Mouse (Mus musculus): ENCODE results near the gene Lrrn2. TPM values are rescaled to one million over a fixed set of nuclear protein-coding genes. Genes with fewer than 3 reads are reported as not detected.

Gene Lrrn2
- total and polyA plus RNA-seq, 2 experiments from 2014 or later = 48.9 to 76.6 TPM

DNA sequence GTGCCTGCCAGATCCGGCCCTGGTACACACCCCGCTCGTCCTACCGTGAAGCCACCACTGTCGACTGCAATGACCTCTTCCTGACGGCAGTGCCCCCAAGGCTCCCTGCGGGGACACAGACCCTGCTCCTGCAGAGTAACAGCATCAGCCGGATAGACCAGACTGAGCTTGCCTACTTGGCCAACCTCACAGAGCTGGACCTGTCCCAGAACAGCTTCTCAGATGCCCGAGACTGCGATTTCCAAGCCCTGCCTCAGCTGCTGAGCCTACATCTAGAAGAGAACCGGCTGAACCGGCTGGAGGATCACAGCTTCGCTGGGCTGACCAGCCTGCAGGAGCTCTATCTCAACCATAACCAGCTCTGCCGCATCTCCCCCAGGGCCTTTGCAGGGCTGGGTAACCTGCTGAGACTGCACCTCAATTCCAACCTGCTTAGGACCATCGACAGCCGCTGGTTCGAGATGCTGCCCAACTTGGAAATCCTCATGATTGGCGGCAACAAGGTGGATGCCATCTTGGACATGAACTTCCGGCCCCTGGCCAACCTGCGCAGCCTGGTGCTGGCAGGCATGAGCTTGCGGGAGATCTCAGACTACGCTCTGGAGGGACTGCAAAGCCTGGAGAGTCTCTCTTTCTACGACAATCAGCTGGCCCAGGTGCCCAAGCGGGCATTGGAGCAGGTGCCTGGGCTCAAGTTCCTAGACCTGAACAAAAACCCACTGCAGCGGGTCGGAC lies 57.4 kb downstream of the Lrrn2 start:
- Histone ChIP-seq H3K27ac (ENCODE audit: low read depth, low read length) (no peak overlapping the region), H3K9me3 (ENCODE audit: low read length) (no peaks in the 10 kb centered on the region), H3K36me3 (ENCODE audit: insufficient read depth, low read length) (peaks cover 32% of the 10 kb centered on the region), H3K4me2 (ENCODE audit: low read depth, low read length, poor library complexity, severe bottlenecking) (no peak overlapping the region), H3K27me3 (ENCODE audit: insufficient read depth, low read length) (no peaks in the 10 kb centered on the region), H3K9ac (replicated peaks; ENCODE audit: low read length, poor library complexity, severe bottlenecking) (no peak overlapping the region), H3K4me1 (ENCODE audit: insufficient read depth, low read length) (0 out of 2 replicates have a peak, but pooled peaks cover 2% of the 10 kb centered on the region), H3K4me3 (ENCODE audit: low read depth, low read length) (no peak overlapping the region)
- WGBS = 86% methylated on average over 26 of the region's 26 CpGs
- ATAC-seq (ENCODE audit: low FRiP score) (no peak), DNase-seq (ENCODE audit: low spot score) (peak; percentile 24)
- no peak for TF ChIP-seq CTCF (IDR thresholded peaks at IDR 0.05)

DNA sequence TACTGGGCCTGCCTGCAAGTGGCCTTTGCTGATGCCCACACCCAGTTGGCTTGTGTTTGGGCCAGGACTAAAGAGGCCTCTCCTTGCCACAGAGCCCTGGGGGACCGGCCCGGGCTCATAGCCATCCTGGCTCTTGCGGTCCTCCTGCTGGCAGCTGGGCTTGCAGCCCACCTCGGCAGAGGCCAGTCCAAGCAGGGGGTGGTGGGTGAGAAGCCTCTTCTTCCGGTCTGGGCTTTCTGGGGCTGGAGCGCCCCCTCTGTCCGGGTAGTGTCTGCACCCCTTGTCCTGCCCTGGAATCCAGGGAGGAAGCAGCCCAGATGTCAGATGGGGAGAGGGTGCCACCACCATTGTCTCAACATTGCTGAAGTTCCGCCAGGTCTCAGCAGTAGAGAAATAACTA lies 58.9 kb downstream of the Lrrn2 start:
- DNase-seq (ENCODE audit: low spot score) = peak; percentile 62

DNA sequence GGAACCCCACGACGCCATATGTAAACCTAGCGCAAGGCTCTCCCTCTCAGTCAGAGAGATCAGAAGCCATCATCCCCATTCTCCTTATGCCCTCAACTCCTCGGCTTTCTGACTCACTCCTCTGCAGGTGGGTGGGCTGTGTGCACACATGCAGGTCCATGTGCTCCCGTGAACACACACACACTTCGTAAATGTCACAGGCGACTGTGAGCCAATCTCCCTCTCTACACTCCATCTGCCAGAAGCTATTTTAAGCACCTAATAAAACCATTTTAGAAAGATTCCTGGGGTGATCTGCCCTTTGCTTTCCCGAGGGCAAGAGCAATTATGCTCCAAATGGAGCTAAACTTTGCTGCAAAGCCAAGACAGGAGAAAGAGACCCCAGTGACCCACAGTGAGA lies 65.8 kb downstream of the Lrrn2 start:
- Histone ChIP-seq H3K9ac (replicated peaks; ENCODE audit: low read length, poor library complexity, severe bottlenecking) (no peak overlapping the region), H3K4me1 (ENCODE audit: insufficient read depth, low read length) (no peaks in the 10 kb centered on the region), H3K36me3 (ENCODE audit: insufficient read depth, low read length) (0 out of 2 replicates have a peak, but pooled peaks cover 2% of the 10 kb centered on the region), H3K9me3 (ENCODE audit: low read length) (no peaks in the 10 kb centered on the region), H3K4me2 (ENCODE audit: low read depth, low read length, poor library complexity, severe bottlenecking) (no peak overlapping the region), H3K27me3 (ENCODE audit: insufficient read depth, low read length) (no peaks in the 10 kb centered on the region), H3K27ac (ENCODE audit: low read depth, low read length) (no peak overlapping the region), H3K4me3 (ENCODE audit: low read depth, low read length) (no peak overlapping the region)
- WGBS = 65% methylated on average over 8 of the region's 8 CpGs
- DNase-seq (ENCODE audit: low spot score) (peak; percentile 9), ATAC-seq (ENCODE audit: low FRiP score) (no peak)
- no peak for TF ChIP-seq CTCF (IDR thresholded peaks at IDR 0.05)

More for the DNA sequence above, 58.9 kb downstream of the Lrrn2 start:
- ATAC-seq (ENCODE audit: low FRiP score) = peak; percentile 42; the same call in 1 of the 2 replicates
- H3K9ac ChIP-seq (replicated peaks; ENCODE audit: low read length, poor library complexity, severe bottlenecking) = no peak overlapping the region
- H3K27ac ChIP-seq (ENCODE audit: low read depth, low read length) = no peak overlapping the region
- 0 out of 2 replicates have a peak, but pooled peaks cover 2% of the 10 kb centered on the region for H3K4me1 ChIP-seq (ENCODE audit: insufficient read depth, low read length)
- WGBS = 73% methylated on average over 8 of the region's 8 CpGs
- H3K36me3 ChIP-seq (ENCODE audit: insufficient read depth, low read length) = peaks cover 32% of the 10 kb centered on the region
- H3K9me3 ChIP-seq (ENCODE audit: low read length) = no peaks in the 10 kb centered on the region
- H3K27me3 ChIP-seq (ENCODE audit: insufficient read depth, low read length) = no peaks in the 10 kb centered on the region
- peak; percentile 30 for TF ChIP-seq CTCF (IDR thresholded peaks at IDR 0.05)
- no peak overlapping the region for H3K4me2 ChIP-seq (ENCODE audit: low read depth, low read length, poor library complexity, severe bottlenecking)
- H3K4me3 ChIP-seq (ENCODE audit: low read depth, low read length) = no peak overlapping the region

DNA sequence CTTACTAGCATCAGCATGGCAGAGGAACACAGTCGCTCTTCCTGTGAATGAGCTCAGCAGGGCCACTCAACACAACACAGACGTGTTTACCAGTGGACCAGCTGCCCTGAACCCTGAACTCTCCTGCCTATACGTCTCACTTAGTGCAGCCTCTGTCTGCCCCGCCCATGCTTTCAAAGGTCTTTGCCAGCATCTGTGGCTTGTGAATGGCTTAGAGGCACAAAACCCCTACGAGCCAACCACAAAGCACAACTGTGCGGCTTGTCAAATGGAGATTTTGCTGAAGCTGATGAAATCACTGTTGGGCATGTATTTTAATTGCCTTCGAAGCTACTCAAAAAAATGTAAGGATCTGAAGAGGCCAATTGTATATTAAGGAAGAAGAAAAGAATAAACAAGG lies 67.7 kb downstream of the Lrrn2 start:
- Histone ChIP-seq H3K4me1 (ENCODE audit: insufficient read depth, low read length) (no peaks in the 10 kb centered on the region), H3K27me3 (ENCODE audit: insufficient read depth, low read length) (no peaks in the 10 kb centered on the region), H3K4me3 (ENCODE audit: low read depth, low read length) (no peak overlapping the region), H3K27ac (ENCODE audit: low read depth, low read length) (no peak overlapping the region), H3K9me3 (ENCODE audit: low read length) (no peaks in the 10 kb centered on the region), H3K36me3 (ENCODE audit: insufficient read depth, low read length) (no peaks in the 10 kb centered on the region; the same call in 1 of the 2 replicates), H3K9ac (replicated peaks; ENCODE audit: low read length, poor library complexity, severe bottlenecking) (no peak overlapping the region), H3K4me2 (ENCODE audit: low read depth, low read length, poor library complexity, severe bottlenecking) (no peak overlapping the region)
- DNase-seq (ENCODE audit: low spot score) (no peak), ATAC-seq (ENCODE audit: low FRiP score) (no peak)
- 37% methylated on average over 7 of the region's 7 CpGs for WGBS
- TF ChIP-seq CTCF (IDR thresholded peaks at IDR 0.05) = no peak

DNA sequence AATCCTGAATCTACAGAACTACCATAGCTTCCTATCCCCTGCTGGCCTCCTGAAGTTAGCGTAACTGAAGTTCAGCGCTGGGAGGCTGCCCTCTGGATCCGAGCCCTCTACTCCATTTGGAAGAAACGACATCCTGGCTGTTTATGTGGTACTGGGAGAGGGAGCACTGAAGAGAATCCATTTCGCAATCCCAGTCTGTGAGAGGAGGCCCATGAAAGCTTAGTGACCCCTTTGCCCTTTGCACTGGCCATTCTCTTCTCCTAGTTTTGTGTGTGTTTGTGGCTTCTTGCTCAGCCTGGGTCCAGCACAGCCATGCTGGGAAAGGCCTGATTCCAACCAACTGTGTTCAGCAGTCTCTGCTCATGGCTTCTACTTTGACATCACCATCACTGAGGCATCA lies 76.7 kb downstream of the Lrrn2 start:
- Histone ChIP-seq H3K27ac (ENCODE audit: low read depth, low read length) (no peak overlapping the region), H3K9ac (replicated peaks; ENCODE audit: low read length, poor library complexity, severe bottlenecking) (no peak overlapping the region), H3K27me3 (ENCODE audit: insufficient read depth, low read length) (no peaks in the 10 kb centered on the region), H3K4me1 (ENCODE audit: insufficient read depth, low read length) (no peaks in the 10 kb centered on the region), H3K9me3 (ENCODE audit: low read length) (no peaks in the 10 kb centered on the region), H3K36me3 (ENCODE audit: insufficient read depth, low read length) (no peaks in the 10 kb centered on the region; the same call in 1 of the 2 replicates), H3K4me3 (ENCODE audit: low read depth, low read length) (no peak overlapping the region), H3K4me2 (ENCODE audit: low read depth, low read length, poor library complexity, severe bottlenecking) (no peak overlapping the region)
- DNase-seq (ENCODE audit: low spot score) (no peak), ATAC-seq (ENCODE audit: low FRiP score) (no peak)
- WGBS = 87% methylated on average over 5 of the region's 5 CpGs
- no peak for TF ChIP-seq CTCF (IDR thresholded peaks at IDR 0.05)

DNA sequence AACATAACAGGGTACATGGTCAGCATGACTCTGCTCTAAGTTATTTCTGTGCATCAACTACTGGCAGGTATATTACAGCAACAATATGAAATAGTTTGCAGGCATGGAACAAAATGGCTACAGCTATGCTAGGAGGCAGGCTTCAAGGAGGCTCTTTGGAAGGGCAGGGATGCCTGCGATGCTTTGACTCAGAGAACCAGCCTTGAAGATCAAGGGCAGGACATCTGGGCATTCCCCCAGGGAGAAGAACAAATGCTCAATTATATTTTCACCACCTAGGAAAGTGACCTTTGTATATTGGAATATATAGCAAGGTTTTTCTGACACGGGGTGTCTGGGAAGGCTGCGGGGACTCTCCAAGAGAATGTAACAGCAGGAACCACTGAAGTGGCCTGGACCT lies 81.7 kb downstream of the Lrrn2 start:
- Histone ChIP-seq H3K4me2 (ENCODE audit: low read depth, low read length, poor library complexity, severe bottlenecking) (no peak overlapping the region), H3K4me3 (ENCODE audit: low read depth, low read length) (no peak overlapping the region), H3K27ac (ENCODE audit: low read depth, low read length) (no peak overlapping the region), H3K9me3 (ENCODE audit: low read length) (no peaks in the 10 kb centered on the region), H3K36me3 (ENCODE audit: insufficient read depth, low read length) (no peaks in the 10 kb centered on the region), H3K4me1 (ENCODE audit: insufficient read depth, low read length) (no peaks in the 10 kb centered on the region), H3K27me3 (ENCODE audit: insufficient read depth, low read length) (no peaks in the 10 kb centered on the region), H3K9ac (replicated peaks; ENCODE audit: low read length, poor library complexity, severe bottlenecking) (no peak overlapping the region)
- TF ChIP-seq CTCF (IDR thresholded peaks at IDR 0.05) = no peak
- no peak for ATAC-seq (ENCODE audit: low FRiP score)
- no peak for DNase-seq (ENCODE audit: low spot score)
- WGBS = 89% methylated on average over 3 of the region's 3 CpGs
